ENCODE assay signal across 8 mouse cellular contexts in genomic region chr17:33980181-33981035, GRCm38 (mm10). TPM values are rescaled to one million over a fixed set of nuclear protein-coding genes. Genes with fewer than 3 reads are reported as not detected.
DNase-seq lines count a peak whose midpoint lies in the region; ATAC-seq lines count a peak whose summit lies in the region.

No protein-coding gene starts in this region.

- H3K27ac ChIP-seq in kidney, embryonic 14.5 days (ENCODE audit: low read depth, low read length): no peak overlapping the region
- no peak overlapping the region for H3K27ac ChIP-seq in hindbrain, embryonic 12.5 days
- H3K27ac ChIP-seq in midbrain, embryonic 14.5 days (replicated peaks; ENCODE audit: low read depth, low read length): peak overlapping the region; percentile 20; the same call in 1 of the 2 replicates

- intact Hi-C loops in gastrocnemius, postnatal 14 days (cut with DNase I; ENCODE audit: low total_unique reads): no loop called here

- 70% methylated on average over 19 of the region's 19 CpGs for WGBS in kidney, embryonic 14.5 days
- 78% methylated on average over 19 of the region's 19 CpGs for WGBS in hindbrain, embryonic 12.5 days
- WGBS in midbrain, embryonic 14.5 days: 78% methylated on average over 19 of the region's 19 CpGs

- H3K27me3 ChIP-seq in kidney, embryonic 14.5 days (ENCODE audit: control insufficient read depth, insufficient read depth, low read length): peaks cover 41% of the 10 kb centered on the region
- H3K27me3 ChIP-seq in hindbrain, embryonic 12.5 days: peaks cover 52% of the 10 kb centered on the region
- peaks cover 40% of the 10 kb centered on the region for H3K27me3 ChIP-seq in midbrain, embryonic 14.5 days (ENCODE audit: control insufficient read depth, insufficient read depth, low read length)

- H3K4me1 ChIP-seq in kidney, embryonic 14.5 days (ENCODE audit: control insufficient read depth, insufficient read depth, low read length): peaks cover 7% of the 10 kb centered on the region; the same call in 1 of the 2 replicates
- H3K4me1 ChIP-seq in hindbrain, embryonic 12.5 days: peaks cover 13% of the 10 kb centered on the region
- H3K4me1 ChIP-seq in midbrain, embryonic 14.5 days (ENCODE audit: control insufficient read depth, insufficient read depth, low read length): peaks cover 5% of the 10 kb centered on the region

- ATAC-seq in kidney, embryonic 14.5 days (ENCODE audit: low FRiP score, low TSS enrichment): peak; percentile 15; the same call in 1 of the 2 replicates
- no peak for ATAC-seq in hindbrain, embryonic 12.5 days (ENCODE audit: low FRiP score)
- ATAC-seq in midbrain, embryonic 14.5 days (ENCODE audit: low FRiP score, low TSS enrichment): no peak

- DNase-seq in kidney, adult 18-20 months: no peak
- DNase-seq in brain, adult 2 months (ENCODE audit: low read depth, low spot score): peak; percentile 32
- no peak for DNase-seq in midbrain, embryonic 14.5 days
- DNase-seq in frontal cortex, adult 2 months (ENCODE audit: extremely low spot score in 1 of 2, low spot score in 1 of 2): no peak
- no peak for DNase-seq in gastrocnemius, postnatal 10 days
- no peak for DNase-seq in gastrocnemius, postnatal 14 days

- H3K9me3 ChIP-seq in kidney, embryonic 14.5 days (ENCODE audit: control insufficient read depth, low read length): no peaks in the 10 kb centered on the region
- no peaks in the 10 kb centered on the region for H3K9me3 ChIP-seq in hindbrain, embryonic 12.5 days (replicated peaks)
- H3K9me3 ChIP-seq in midbrain, embryonic 14.5 days (ENCODE audit: control insufficient read depth, low read length): no peaks in the 10 kb centered on the region

- no peaks in the 10 kb centered on the region for H3K36me3 ChIP-seq in kidney, embryonic 14.5 days (ENCODE audit: control insufficient read depth, insufficient read depth, low read length)
- H3K36me3 ChIP-seq in hindbrain, embryonic 12.5 days: no peaks in the 10 kb centered on the region
- no peaks in the 10 kb centered on the region for H3K36me3 ChIP-seq in midbrain, embryonic 14.5 days (ENCODE audit: control insufficient read depth, insufficient read depth, low read length)

- H3K9ac ChIP-seq in kidney, embryonic 14.5 days (ENCODE audit: low read depth, low read length): no peak overlapping the region
- H3K9ac ChIP-seq in hindbrain, embryonic 12.5 days: no peak overlapping the region
- H3K9ac ChIP-seq in midbrain, embryonic 14.5 days (replicated peaks; ENCODE audit: low read length): no peak overlapping the region

- H3K4me3 ChIP-seq in kidney, embryonic 14.5 days (ENCODE audit: low read length): no peak overlapping the region
- 0 out of 2 replicates have a peak overlapping the region, but pooled peaks have one; percentile 50 for H3K4me3 ChIP-seq in hindbrain, embryonic 12.5 days
- H3K4me3 ChIP-seq in midbrain, embryonic 14.5 days (replicated peaks; ENCODE audit: low read depth, low read length): no peak overlapping the region

- no peak overlapping the region for H3K4me2 ChIP-seq in kidney, embryonic 14.5 days (replicated peaks; ENCODE audit: low read depth, low read length)
- no peak overlapping the region for H3K4me2 ChIP-seq in hindbrain, embryonic 12.5 days (replicated peaks)
- H3K4me2 ChIP-seq in midbrain, embryonic 14.5 days (ENCODE audit: low read length): 0 out of 2 replicates have a peak overlapping the region, but pooled peaks have one; percentile 15

RNA-seq across cellular contexts. Expression of gene H2-K1, which starts 19.7 kb away (rescaled TPM):
- 11.2 and 18.8 TPM in 2 replicates for polyA plus RNA-seq in kidney, embryonic 14.5 days (2014; fragmentation: Nextera tagmentation; extraction: Ambion mirVana)
- 13.8 and 16.6 TPM in 2 replicates for polyA plus RNA-seq in hindbrain, embryonic 12.5 days (2016; fragmentation: Nextera tagmentation; extraction: Ambion mirVana)
- polyA plus RNA-seq in midbrain, embryonic 14.5 days (2014; fragmentation: Nextera tagmentation; extraction: Ambion mirVana): 10.5 and 15.5 TPM in 2 replicates
- 75.5 and 94.5 TPM in 2 replicates for polyA plus RNA-seq in frontal cortex, adult 2 months (2012; rRNA removed)
- 10 to 100 TPM; 38.9 to 46.7 TPM for total RNA-seq in gastrocnemius, postnatal 10 days (2021)
- total RNA-seq in gastrocnemius, postnatal 14 days (2021): 10 to 100 TPM; 26.5 to 40.1 TPM

RNA-seq across cellular contexts. Expression of gene Rps18, which starts 24.6 kb away (rescaled TPM):
- 2,014 and 2,736 TPM in 2 replicates for polyA plus RNA-seq in kidney, embryonic 14.5 days (2014; fragmentation: Nextera tagmentation; extraction: Ambion mirVana)
- polyA plus RNA-seq in hindbrain, embryonic 12.5 days (2016; fragmentation: Nextera tagmentation; extraction: Ambion mirVana): 834 and 931 TPM in 2 replicates
- polyA plus RNA-seq in midbrain, embryonic 14.5 days (2014; fragmentation: Nextera tagmentation; extraction: Ambion mirVana): 872 and 980 TPM in 2 replicates
- polyA plus RNA-seq in frontal cortex, adult 2 months (2012; rRNA removed): 488 and 518 TPM in 2 replicates
- 100 to 1,000 TPM; 649 to 675 TPM for total RNA-seq in gastrocnemius, postnatal 10 days (2021)
- total RNA-seq in gastrocnemius, postnatal 14 days (2021): 100 to 1,000 TPM; 464 to 543 TPM

RNA-seq across cellular contexts. Expression of gene Vps52, which starts 24.8 kb away (rescaled TPM):
- 24.9 and 40.8 TPM in 2 replicates for polyA plus RNA-seq in kidney, embryonic 14.5 days (2014; fragmentation: Nextera tagmentation; extraction: Ambion mirVana)
- 65.0 and 65.9 TPM in 2 replicates for polyA plus RNA-seq in hindbrain, embryonic 12.5 days (2016; fragmentation: Nextera tagmentation; extraction: Ambion mirVana)
- polyA plus RNA-seq in midbrain, embryonic 14.5 days (2014; fragmentation: Nextera tagmentation; extraction: Ambion mirVana): 50.6 and 63.2 TPM in 2 replicates
- 69.5 and 70.5 TPM in 2 replicates for polyA plus RNA-seq in frontal cortex, adult 2 months (2012; rRNA removed)
- 10 to 100 TPM; 30.3 to 33.2 TPM for total RNA-seq in gastrocnemius, postnatal 10 days (2021)
- total RNA-seq in gastrocnemius, postnatal 14 days (2021): 10 to 100 TPM; 30.5 to 33.1 TPM

RNA-seq across cellular contexts. Expression of gene B3galt4, which starts 29.1 kb away (rescaled TPM):
- 2.8 and 3.3 TPM in 2 replicates for polyA plus RNA-seq in kidney, embryonic 14.5 days (2014; fragmentation: Nextera tagmentation; extraction: Ambion mirVana)
- 9.9 TPM in 2 replicates for polyA plus RNA-seq in hindbrain, embryonic 12.5 days (2016; fragmentation: Nextera tagmentation; extraction: Ambion mirVana)
- 8.0 and 10.1 TPM in 2 replicates for polyA plus RNA-seq in midbrain, embryonic 14.5 days (2014; fragmentation: Nextera tagmentation; extraction: Ambion mirVana)
- polyA plus RNA-seq in frontal cortex, adult 2 months (2012; rRNA removed): 6.9 and 7.5 TPM in 2 replicates
- total RNA-seq in gastrocnemius, postnatal 10 days (2021): 1 to 10 TPM; 2.3 to 2.6 TPM
- 1 to 10 TPM; 2.3 to 2.7 TPM for total RNA-seq in gastrocnemius, postnatal 14 days (2021)

RNA-seq across cellular contexts. Expression of gene Wdr46, which starts 39.9 kb away (rescaled TPM):
- 26.5 and 37.8 TPM in 2 replicates for polyA plus RNA-seq in kidney, embryonic 14.5 days (2014; fragmentation: Nextera tagmentation; extraction: Ambion mirVana)
- 37.1 and 38.8 TPM in 2 replicates for polyA plus RNA-seq in hindbrain, embryonic 12.5 days (2016; fragmentation: Nextera tagmentation; extraction: Ambion mirVana)
- 15.5 and 16.9 TPM in 2 replicates for polyA plus RNA-seq in midbrain, embryonic 14.5 days (2014; fragmentation: Nextera tagmentation; extraction: Ambion mirVana)
- 13.3 and 13.7 TPM in 2 replicates for polyA plus RNA-seq in frontal cortex, adult 2 months (2012; rRNA removed)
- 10 to 100 TPM; 15.7 TPM for total RNA-seq in gastrocnemius, postnatal 10 days (2021)
- total RNA-seq in gastrocnemius, postnatal 14 days (2021): 10 to 100 TPM; 11.1 to 12.3 TPM
